Mouse (Mus musculus): Measurements from ENCODE around the gene Myo1d.
A peak's percentile ranks its signal among the peaks of the same experiment; 100 is the strongest.

The Myo1d gene

GRCm38 (mm10) chr11:80532966-80533365, 246.9 kb downstream of the Myo1d start:
- DNase-seq: no peak

DNA sequence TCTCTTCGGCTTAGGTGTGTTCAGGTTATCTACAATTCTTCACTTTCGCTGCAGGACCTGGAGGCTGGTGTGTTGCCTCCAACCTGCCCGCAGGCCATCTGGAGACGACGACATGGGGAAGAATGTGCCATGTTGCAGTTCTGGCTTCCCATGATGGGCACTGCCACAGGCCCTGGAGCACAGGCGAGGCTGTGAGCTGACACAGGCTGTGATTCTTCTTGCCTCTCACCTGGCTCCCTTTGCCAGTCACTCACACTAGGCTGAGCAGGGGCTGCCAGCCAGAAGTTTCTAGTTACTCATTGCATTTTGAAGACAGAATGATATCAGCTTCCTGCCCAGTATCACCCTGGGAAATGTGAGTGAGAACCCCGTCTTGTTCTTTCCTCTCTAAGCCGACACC, 250.7 kb downstream of the Myo1d start:
- DNase-seq: no peak

DNA sequence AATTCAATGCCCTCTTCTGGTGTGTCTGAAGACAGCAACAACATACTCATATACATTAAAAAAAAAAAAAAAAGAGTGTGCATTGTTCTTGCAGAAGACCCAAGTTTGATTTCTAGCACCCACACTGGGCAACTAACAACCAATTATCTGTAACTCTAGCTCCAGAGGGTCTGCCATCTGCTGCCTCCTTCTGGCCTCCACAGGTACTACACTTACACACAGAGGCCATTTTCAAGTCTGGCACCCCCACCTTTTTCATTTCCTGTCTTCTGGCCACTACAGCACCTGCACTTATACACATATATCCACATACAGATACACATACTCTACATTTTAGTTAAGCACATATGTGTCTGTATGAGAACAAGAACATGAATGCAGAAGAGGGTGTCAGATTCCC, 252.1 kb downstream of the Myo1d start:
- DNase-seq: no peak

DNA sequence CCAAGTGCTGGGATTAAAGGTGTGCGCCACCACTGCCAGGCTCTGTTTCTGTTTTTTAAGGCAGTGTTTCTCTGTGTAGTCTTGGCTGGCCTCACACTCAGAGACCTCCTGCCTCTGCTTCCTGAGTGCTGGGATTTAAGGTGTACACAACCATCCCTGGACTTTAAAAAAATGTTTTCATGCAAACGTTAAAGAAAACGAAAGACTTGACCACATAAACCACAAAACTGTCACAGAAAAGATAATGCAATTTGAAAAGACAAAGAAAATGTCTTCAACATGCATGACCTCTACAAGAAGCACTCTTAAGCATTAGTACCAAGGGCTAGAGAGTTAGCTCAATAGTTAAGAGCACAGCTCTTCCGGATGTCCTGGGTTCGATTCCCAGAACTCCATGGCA, 255.6 kb downstream of the Myo1d start:
- no peak for DNase-seq

DNA sequence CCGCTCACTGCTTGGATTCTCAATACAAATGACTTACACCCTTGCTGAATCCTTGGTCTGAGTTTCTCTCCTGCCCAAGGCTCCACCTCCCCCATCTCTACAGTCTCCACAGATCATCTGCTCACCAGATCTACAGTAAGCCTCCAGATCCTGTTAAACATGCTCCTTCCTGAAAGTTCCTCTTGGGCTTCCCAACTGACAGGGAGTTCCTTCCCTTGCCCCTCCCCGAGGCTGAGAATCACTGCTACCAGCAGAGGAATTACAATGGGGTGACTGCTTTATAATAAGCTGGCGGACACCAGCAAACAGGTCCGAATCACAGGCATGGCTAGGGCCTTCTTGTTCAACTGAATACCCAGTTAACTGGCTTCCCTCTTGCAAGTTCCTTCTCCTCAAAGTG, 256.4 kb downstream of the Myo1d start:
- DNase-seq: peak; percentile 38

DNA sequence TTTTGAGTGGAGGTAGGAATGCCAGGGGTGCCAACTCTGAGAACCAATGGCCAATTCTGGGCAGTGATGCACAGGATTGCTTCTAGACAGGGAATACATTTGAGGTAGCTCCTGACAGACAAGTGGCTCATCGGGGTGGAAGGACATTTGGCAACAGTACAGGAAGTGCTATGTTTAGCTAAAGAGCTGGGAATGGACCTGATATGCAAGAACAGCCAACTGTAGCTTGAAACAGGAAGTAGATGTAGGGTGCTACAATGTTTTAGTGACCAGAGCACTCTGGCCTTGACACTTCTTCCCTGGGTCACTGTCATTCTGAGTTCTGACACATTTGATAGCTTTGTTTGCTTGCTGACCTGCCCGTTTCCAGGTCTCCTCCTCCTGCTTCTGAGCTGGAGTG, 257.0 kb downstream of the Myo1d start:
- no peak for DNase-seq

DNA sequence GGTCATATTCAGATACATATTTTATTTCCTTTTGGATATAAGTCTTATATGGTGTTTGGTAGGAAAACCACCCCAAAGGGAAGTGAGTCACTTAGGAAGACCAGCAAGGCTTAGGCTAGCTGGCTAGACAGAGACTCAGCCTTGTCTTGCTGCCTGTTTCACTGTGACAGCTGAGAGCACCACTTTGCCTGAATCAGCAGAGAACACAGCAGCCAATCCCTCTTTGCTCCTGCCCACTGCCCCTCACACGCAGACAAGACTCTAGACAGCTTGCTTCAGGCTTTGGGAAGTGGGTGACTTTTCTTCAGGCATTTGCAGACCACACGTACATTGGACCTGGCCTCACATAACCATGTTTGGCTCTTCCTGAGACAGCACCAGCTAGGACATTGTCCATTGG, 258.7 kb downstream of the Myo1d start:
- no peak for DNase-seq

GRCm38 (mm10) chr11:80518421-80519367, 261.1 kb downstream of the Myo1d start:
- peak; percentile 52 for DNase-seq

DNA sequence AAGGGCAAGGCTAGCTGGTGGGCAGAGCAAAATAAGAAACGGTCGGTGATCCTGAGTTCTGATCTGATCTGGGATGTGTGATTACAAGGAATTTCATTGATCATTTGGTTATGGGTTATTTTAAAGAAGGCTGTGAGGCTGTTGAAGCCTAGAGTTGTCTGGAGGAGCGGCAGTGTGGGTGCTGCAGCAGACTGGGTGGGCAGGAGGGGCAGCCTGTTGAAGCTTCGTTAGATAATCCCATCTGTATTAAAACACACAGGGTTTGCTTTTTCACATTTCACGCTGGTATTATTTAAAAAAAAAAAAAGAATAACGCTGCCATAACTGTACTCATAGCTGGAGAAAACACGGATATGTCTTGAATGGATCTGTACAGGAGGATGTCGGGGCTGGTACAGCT, 263.9 kb downstream of the Myo1d start:
- no peak for DNase-seq

GRCm38 (mm10) chr11:80515346-80515745, 264.5 kb downstream of the Myo1d start:
- no peak for DNase-seq

- DNase-seq: peak; percentile 33
Measured at GRCm38 (mm10) chr11:80513796-80514195, 266.0 kb downstream of the Myo1d start.

DNA sequence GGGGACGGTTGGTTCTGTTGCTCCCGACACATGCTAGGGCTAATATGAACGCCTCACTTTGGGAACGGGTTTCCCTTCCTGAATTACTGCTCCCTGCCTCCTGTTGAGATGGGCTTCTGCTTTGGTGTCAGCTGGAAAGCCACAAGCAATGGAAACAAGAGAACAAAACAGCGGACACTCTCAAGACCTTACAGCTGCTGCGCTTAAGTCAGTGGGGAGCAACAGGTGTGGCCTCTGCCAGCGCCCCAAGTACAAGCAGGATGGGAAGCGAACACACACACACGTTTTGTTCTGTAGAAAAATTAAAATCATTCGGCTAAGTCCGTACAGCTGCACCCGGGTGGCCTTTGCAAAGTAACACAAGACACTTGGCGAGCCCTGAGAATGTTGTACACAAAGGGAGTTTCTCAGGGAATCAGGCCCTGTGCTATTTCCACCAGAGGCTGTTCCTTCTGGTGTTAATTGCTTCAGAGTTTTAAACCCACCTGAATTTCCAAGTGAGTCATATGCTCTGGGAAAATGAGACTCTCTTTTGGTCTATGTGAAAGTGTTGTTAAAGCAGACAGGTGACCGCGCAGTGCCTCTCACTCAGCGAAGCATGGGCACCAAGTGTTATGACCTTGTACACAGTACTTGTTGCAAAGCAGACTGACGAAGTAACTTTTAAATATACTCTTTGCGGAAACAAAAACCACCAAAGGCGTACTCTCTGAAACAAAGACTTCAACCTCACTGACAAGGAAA, 267.3 kb downstream of the Myo1d start:
- no peak for DNase-seq

- DNase-seq: no peak
Measured at GRCm38 (mm10) chr11:80510124-80510523, 269.7 kb downstream of the Myo1d start.

- DNase-seq: no peak
Measured at GRCm38 (mm10) chr11:80509176-80509506, 270.7 kb downstream of the Myo1d start.

DNA sequence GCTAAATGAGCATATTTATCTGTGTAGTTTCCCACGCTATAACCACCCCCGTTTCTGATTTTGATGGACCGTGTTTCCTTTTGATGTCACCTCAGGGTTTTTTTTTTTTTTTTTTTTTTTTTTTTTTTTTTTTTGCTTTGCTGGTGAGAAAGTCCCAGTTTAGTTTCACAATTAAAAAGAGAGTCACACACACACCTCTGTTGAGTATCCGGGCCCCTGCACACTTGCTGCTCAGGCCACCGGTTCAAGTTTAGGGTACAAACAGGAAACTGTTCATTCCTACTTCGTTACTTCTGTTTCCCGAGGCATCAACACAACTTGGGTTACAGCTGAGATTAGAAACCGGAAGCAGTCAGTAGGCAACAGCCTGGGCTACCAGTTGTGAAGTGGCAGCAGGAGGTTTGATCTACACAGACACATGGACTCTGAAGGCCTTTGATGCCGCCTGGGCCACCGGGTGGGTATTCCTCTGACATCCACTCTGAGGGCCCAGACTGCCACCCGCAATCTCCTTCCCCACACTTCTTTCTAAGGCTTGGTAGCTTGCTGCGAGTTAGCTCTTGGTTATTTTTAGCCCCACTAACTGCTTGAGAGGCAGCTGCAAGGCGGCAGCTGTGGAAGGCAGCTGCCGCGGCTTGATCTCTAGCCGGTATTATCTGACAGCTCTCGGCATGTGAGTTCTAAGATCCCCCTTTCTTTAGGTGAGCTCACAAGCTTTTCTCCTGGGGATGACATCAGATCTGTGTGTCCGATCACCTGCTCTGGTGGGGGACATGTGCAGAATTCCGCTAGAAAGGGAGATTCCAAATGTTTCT, 271.3 kb downstream of the Myo1d start:
- no peak for DNase-seq

GRCm38 (mm10) chr11:80507791-80508190, 272.0 kb downstream of the Myo1d start:
- DNase-seq: no peak

GRCm38 (mm10) chr11:80506483-80506882, 273.3 kb downstream of the Myo1d start:
- no peak for DNase-seq

GRCm38 (mm10) chr11:80505581-80505980, 274.2 kb downstream of the Myo1d start:
- no peak for DNase-seq

- no peak for DNase-seq
Measured at GRCm38 (mm10) chr11:80504519-80505385, 275.1 kb downstream of the Myo1d start.

GRCm38 (mm10) chr11:80503726-80504452, 275.9 kb downstream of the Myo1d start:
- DNase-seq: no peak

DNA sequence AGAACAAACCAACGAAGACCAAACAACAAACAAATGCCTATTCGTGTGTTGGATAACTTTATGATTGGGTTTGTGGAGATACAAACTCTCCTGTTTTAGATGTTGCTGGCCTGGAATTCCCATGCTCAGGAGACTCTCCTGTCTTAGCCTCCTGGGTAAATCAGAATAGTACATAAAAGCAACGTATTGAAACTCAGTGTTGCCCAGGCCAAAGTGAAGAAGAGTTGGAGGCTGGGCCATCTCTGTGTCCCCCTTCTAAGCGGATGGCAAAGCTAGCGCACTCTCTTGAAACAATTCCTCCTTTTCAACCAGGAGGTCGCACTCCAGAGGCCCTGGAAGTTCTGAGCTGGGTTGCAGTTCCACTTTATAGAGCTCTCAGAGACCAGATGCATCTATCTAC, 276.5 kb downstream of the Myo1d start:
- DNase-seq: no peak

DNA sequence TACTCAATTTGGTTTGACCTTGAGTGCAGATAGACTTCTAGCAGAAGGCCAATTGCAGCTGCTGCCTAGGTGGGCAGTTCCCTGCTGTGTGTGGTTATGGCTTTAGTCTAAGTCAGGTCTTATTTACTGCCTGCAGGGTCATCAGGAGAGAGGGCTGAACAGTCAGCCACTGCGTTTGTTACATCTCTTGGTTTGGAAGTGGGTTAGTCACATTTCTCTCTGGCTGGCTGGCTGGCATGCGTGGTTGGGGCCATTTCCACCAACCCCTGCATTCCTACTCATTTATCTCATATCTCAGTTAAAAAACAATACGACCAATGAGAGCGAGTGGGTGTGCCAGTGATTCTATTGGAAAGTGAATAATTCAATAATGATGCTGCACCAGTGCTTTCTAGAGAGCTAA, 280.3 kb downstream of the Myo1d start:
- no peak for DNase-seq

Data from kidney, postnatal 10 days (tissue).